16 mouse cellular contexts compared by ENCODE assay signal in the genomic region with DNA sequence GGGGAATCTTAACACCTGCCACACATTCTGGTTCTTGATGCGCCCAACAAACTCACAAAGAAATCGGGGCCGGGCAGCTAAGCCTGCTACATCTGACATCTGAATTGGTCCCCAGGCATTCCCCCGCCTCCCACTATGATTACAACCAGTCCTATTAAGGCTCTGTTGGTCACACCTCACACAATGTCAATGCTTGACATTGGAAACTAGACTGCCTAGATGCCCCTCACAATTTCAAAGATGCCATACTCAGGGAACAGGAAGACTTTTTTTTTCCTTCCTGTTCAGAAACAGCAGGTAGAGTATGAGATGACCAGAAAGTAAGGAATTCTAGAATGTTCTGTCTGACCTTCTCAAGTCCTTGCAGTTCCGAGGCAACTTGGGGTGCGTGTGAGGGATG.
"Had no signal": no experiment of that assay in that cellular context is flagged by ENCODE, and none has a peak within 500 bp of the region (broad histone marks: within the 10 kb centered on the region; RNA-seq: fewer than 3 reads in every experiment).

No protein-coding gene starts in this region.

- H3K9me3 ChIP-seq: neural tube, embryonic 13.5 days; neural tube, embryonic 15.5 days; stomach, embryonic 15.5 days had no signal

- H3K27me3 ChIP-seq: stomach, embryonic 15.5 days had no signal

- H3K27ac ChIP-seq: neural tube, embryonic 13.5 days; neural tube, embryonic 15.5 days; stomach, embryonic 15.5 days; stomach, postnatal 0 days had no signal

- H3K36me3 ChIP-seq: neural tube, embryonic 13.5 days; neural tube, embryonic 15.5 days; stomach, embryonic 15.5 days had no signal

- DNase-seq: retina, postnatal 1 day; right cerebral cortex, adult 18-20 months; right cerebral cortex, postnatal 14 days; right cerebral cortex, postnatal 25 days; right cerebral cortex, postnatal 4 days; spleen, adult 18-20 months; thymus, adult 18-20 months; thymus, adult 2 months; thymus, postnatal 14 days; thymus, postnatal 25 days; thymus, postnatal 36 days; thymus, postnatal 4 days had no signal

- H3K4me1 ChIP-seq: stomach, embryonic 15.5 days had no signal

- H3K4me3 ChIP-seq: neural tube, embryonic 13.5 days; neural tube, embryonic 15.5 days; stomach, embryonic 15.5 days had no signal
